Mouse (Mus musculus) right cerebral cortex, postnatal 36 days (tissue): Measurements from ENCODE around the gene Ptpa.

Experiments
- DNase-seq, 2 experiments: peaks; one replicate each; pipeline ENCODE4 v3.0.0; 2022; ENCODE audit warnings: low spot score in 2 of 2, mixed read lengths in 1 of 2

Gene Ptpa

DNA sequence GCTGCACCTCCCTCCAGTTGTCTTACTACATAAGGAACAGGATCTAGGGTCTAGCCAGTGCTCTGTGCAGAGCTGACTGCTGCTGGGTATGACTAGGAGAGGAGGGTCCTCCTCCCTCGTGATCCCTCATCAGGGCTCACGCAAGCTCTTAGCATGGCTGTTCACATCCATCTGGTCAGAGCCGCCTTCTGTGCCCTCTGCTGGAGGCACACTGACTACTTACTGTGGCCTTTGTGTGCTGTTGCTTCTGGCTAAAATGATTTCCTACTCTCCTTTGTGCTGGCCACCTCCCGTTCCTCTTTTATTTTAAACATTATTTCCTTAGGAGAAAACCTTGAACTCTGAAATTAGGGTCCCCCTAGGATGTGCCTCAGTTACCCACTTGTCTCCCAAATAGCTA, 21.0 kb downstream of the Ptpa start:
- no peak for DNase-seq

DNA sequence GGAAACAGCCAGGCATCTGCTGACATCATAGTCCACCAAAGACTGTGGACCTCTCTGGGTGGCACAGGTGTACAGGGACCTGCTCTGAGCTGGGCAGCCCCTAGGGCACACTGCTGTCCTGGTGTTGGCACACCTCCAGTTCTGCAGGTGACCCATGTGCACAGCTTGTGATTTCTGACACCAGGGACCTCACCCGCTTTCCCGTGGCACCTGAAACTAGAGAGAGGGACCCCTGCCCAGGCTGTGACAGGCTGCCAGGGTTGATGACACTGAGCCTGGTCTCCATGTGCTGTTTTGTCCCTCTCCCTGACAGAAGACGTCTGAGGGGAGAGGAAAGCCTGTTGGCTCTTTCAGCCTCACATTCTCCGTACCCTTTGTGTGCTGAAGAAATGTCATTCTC, 22.0 kb downstream of the Ptpa start:
- DNase-seq, result no peak

DNA sequence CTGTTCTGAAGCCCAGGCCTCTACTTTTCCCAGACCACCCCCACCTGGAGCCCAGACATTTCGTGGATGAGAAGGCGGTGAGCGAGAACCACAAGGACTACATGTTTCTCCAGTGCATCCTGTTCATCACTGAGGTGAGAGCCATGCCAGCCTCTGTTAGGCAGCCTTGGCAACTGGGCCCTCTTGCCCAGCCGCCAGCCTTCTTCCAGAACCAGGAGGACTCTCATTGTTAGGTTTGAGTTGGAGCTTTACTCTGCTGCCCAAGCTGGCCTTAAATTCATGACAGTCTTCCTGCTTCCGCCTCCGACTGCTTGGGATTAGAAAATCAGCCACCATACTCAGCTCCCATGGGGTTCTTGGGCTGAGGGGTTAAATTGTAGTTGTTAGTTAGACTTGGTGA, 23.8 kb downstream of the Ptpa start:
- no peak for DNase-seq

DNA sequence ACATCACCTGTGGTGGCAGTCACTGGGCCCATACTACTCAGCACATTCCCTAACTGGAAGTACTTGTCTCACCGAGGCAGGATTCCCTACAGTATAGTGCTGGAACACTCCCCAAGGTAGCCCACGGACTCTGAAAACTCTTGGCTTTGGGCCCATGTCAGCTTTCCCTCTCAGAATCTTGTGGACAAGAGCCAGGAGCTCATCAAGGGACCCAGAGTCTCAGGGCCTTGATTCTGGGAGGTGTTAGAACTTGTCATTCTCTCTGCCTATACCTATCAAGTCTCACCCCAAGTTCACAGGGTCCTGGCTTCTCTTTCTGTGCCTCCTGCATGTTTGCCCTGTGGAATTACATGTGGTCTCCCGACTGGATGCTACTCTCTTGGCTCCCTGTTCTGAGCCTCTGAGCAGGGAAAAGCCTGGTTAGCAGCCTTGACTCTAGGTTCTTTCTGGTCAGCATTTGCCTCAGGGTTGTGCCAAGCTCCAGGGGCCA, 24.4 kb downstream of the Ptpa start:
- no peak for DNase-seq

DNA sequence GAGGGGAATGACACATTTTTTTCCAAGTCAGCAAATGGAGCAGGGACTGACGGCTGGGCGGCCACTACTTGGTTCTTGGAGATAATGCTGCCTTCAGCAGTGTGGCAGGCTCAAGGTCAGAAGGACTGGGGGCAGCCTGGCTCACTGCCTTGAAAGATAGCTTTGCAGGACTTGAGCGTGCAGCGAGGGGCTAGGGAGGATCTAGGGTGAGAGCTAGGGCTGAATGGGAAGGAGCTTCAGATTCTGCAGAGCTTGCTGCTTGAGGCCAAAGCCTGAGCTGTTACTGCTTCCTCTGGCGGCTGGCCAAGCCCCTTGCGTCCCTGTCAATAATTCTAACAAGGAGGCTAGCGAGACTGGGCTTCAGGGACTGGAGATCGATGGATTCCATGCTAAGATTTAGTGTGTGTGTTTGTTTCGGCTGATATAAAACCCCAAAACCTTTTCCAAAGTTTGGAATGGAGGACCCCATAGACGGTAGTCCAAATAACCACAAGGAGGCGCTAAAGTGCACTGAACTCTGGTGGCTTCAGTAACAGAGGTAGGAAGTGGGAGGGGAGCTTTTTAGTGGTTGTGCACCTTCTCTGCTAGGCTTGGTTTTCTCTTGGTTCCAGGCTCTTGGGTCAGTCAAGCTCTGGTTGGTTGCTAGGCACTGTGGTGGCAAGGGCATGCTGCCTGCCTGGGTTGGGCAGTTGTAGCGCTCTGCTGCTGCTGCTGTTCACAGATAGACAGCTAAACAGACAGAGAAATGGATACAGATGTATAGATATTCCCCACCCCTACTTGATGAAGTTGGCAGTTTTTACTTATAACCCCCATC, 25.1 kb downstream of the Ptpa start:
- peak; percentile 33 to 51 for DNase-seq

DNA sequence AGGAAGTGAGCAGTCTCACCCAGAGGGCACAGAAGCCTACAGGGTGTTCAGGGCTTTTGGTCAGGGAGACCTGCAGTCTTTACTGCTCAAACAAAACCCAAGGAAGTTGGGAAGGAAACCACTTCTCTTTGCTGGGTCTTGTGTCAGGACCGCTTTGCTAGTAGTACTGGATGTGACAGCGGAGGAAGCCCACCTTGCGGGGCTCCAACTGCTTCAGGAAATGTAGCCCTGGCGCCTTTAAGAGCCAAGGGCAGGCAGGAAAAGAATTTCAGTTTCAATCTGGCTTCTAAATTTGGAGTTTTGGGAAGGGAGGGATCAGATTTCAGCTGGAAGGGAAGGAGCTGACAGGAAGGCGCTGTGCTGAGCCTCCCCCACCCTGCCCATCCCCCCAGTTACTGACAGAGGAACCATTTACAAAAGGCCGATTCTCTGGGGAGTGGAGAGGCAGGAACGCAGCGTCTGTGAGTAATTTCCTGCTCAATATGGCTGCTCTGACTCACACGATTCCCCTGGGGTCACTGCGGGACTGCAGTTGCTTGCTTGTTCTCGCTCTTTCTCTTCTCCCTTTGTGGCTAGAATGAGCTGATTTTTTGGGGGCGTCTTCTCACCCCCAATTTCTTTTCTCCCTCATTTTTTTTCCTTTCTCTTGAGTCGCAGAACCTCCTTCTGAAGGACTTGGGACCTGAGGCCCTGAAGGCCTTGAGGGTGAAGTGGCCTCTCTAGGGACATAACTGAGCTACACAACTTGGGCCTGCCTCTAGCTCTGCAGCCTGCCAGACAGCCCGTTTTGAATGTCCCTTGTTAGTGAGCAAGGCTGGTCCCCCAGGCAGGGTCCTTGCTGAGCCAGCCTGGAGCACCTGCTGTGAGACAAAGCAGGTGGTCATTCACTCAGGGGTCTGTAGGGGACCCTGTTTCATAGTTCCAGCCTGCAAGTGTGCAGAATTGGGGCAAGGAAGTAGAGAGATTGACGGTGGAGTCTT, 26.0 kb downstream of the Ptpa start:
- DNase-seq, result peak; percentile 66 to 78

DNA sequence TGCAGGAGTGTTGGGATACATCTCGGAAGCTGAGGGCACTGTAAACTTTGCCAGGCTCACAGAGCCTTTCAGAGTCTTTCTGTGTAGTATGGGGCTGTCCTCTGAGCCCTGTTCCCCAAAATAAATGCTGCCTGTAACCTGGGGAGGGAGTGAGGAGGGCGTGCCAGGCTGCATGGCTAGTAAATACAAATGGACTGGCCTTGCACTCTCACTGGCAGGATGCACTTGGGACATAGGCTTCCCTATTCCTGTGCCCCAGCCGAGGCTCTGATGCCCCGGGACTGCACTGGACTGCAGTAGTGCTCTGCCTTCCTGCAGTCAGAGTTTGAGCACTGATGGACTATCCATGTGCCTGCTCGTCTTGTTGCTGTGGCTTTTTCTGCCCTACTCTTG, 26.7 kb downstream of the Ptpa start:
- no peak for DNase-seq

DNA sequence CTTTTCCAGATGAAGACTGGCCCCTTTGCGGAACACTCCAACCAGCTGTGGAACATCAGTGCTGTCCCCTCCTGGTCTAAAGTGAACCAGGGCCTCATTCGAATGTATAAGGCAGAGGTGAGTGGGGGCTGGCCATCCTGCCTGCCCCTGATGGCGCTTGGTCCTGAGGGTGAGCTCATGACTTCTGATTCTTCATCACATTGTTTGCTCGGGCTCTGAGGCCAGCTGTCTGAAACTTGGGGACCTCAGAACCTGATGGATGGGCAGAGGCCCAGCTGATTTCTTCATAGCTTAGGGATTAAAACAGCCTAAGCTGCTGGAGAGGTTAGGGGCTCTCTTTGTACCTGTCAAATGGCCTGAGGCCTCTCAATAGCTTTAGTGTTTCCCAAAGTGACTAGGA, 27.4 kb downstream of the Ptpa start:
- DNase-seq, result no peak

DNA sequence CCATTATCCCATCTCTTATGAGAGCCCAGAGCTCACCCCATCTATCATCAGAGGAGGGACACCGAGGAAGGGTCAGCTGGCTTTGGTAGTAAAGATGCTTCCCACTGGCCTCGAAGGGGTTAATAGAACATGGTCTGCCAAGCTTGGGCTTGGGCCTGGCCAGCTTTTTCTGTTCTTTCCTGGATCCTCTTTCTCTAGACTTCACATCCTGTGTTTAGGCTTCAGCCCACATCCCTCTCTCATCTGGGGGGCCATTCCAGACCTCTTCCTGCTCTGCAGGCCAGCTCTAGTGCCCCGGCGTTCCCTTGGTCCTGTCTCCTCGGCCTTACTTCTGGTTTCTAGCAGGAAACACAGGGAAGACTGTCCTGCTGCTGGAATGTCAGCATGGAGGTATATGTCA, 28.2 kb downstream of the Ptpa start:
- no peak for DNase-seq

DNA sequence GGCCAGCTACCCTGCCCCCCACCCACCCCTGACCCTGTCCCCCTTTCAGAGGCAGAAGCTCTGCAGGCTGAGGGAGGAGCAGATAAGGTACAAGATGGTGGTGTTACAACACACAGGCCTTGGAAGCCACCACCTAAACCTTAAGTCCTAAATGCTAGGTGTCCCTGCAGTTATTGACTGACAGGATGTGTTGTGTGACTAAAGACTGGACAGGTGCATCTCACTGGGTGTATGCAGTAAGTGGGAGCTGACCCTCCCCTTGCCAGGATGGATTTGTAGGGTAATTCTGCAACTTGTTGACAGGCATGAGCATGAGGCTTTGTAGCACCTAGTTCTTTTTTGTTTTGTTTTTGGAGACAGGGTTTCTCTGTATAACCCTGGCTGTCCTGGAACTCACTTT, 28.6 kb downstream of the Ptpa start:
- no peak for DNase-seq

DNA sequence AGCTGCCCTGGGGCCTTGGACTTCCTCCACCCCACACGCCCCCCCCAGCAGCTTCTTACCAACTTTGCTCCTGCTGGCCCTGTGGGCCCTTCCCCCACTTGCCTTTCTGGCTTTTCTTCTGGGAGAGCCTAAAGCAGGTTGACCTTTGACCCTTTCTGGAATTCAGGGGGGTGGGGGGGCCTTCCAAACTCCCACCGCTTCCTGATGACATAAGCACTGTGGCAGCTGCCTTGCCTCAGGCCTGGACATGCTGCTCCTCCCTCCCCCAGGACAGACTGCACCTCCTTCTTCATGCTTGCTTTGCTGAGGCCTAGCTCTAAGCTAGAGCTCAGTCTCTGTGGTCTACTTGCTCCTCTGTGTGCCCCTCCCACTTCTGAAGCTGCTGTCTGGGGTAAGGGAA, 29.5 kb downstream of the Ptpa start:
- no peak for DNase-seq

DNA sequence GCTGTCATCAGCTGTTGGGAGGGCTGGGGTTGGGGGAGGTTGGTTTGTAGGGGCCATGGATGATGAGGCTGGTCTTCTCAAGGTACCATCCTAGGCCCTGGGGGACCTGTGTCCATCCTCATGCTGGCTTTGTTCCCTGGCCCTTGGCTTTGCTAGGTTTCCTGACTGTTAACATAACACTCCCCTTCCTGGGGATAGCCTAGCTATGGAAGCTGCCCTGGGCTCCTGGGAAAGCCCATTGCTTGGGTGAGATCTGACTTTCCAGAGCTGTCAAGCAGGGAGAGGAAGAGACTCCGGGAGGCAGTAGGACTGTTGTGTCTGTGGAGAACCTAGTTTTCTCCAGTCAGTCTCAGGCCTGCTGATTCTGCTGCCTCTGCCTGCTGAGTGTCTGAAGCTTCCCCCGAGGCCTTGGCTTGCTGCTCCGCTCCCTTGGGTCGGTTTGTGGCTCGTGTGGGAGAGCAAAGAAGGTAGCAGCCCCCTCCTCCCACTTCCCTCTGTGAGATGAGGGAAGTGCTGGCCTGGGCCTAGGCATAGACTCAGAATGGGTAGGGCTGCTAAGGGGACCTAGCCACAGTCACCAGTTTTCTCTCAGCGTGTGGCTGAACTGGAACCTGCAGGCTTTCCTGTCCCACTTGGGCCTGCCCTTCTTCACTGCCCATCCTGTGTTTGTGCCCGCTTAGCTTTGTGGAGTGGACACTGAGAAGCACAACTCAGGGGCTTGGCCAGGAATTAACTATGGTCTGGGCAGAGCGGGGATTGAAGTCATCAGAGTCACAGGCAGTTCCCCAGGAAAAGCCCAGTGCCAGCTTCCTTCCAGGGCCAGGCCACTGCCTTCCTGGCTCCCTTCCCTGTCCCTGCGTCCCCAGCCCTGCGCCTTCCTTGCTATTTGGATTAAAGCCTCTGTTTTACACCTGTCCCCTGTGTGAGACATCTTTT, 31.3 kb downstream of the Ptpa start:
- no peak for DNase-seq

DNA sequence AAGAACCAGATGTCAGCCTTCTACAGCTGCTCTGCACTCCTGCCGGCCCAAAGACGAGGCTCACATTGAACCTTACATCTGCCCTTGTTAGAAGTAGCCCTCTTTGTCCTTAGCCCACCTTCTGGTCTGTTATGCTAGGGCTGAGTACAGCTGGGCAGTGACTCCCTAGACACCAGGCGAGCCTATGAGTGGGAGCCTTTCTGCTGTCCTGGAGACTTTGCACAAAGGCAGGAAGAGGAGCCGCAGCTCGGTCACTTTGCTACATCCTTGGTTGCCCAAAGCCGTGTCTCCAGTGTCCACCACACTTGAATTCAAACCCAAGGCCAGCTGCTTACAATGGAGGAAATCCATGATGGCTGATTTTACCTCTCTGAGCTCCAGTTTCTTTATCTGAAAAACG, 32.5 kb downstream of the Ptpa start:
- DNase-seq, result no peak

DNA sequence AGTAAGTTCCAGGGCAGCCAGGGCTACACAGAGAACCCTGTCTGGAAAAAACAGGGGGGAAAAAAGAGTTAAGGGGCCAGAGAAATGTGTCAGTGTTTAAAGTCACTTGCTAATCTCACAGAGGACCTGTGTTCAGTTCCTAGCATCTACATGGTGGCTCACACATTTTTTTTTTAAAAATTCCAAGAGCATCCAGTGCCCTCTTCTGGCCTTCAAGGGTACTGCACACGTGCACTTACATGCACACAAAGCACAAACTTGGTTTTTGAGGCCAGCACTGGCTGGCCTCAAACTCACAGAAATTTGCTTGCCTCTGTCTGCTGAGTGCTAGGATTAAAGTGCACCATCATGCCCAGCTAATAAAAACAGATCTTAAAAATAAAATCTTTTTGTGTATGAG, 34.7 kb downstream of the Ptpa start:
- no peak for DNase-seq

DNA sequence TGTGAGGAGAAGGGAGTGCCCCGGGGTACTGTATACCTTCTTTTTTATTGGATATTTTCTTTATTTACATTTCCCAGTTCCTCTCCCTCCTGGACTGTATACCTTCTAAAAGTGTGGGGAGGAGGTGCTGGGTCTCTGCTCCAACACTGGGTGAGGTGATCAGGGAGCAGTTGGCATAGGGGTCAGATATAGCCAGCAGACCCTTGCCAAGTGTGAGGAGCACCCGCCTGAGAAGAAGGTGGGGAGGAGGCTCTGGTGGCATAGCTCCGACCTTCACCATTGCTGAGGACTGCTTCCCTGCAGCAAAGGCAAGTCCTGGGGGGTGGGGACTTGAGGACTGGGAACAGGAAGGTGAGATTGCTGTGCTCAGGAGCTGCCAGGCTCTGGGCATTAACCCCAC, 35.7 kb downstream of the Ptpa start:
- DNase-seq, result no peak

DNA sequence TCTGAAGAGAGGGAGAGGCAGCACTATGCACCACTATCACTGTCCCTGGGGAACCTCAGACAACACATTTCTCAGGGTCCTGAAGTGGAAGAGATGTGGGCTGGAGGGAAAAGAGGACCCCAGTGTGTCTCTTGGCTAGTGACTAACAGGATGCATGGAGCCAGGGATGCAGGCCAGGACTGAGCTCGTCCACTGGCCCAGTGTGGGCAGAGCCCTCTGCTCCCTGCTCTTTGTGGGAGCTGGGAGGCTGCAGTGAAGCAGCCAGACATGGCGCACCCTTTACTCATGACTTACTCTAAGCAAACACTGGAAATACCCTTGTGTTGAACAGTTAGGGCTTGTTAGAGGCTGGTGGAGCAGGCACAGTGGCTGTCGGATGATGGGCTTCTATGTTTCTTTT, 37.7 kb downstream of the Ptpa start:
- DNase-seq, result no peak

DNA sequence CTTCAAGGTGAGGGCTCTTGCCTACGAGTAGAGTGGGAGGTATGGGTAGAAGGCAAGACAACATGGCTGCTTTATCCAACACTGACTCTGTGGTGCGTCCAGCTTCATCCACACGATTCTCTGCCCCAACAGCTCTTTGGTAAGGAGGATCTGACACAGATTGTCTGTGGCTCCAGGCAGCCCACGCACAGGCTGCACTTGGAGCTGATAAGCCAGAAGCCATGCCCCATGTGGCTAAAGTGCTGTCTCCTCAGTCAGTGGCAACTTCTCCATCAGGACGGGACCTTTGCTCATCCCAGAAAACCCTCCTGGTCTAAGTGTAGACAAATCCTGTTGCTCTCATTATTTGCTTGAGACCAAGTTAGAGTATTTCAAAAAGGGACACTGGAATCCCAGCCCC, 38.7 kb downstream of the Ptpa start:
- DNase-seq, result no peak

DNA sequence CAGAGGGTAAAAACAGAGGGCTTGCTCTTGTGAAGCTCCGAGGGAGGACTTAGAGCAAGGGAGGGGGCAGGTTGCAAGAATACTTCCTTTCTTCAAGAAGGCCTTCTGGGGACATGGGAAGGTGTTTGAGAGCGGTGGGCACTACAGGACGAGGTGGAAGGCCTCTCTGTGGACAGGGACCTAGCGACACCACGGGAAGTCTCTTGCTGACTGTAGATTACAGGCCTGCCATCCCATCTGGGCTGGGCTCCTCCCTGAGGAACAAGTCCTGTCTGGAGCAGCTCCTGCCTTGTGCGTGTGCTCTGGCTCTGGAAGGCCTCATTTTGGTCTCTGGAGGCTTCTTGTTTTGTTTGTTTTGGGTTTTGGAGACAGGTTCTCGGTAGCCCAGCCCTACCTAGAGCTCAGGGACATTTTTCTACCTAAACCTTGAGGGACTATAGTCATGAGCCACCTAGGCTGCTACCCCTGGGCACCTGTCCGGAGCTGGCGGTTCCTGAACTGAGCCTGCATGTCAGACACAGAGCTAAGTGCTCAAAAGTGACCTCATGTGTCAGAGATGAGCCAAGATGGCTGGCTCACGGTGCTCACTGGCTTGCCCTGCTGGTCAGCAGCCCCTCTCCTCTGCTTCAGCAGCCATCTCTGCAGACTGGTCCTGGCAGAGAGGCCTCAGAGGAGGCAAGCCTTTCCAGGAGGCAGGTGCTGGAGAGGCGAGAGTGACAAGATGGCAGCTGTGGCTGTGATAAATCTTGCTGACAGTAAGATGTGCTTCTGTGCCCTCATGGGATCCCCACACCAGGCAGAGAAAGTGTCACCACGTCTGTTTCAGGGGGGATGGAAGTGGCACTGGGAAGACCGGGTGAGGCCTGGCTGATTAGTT, 40.5 kb downstream of the Ptpa start:
- DNase-seq, result no peak

DNA sequence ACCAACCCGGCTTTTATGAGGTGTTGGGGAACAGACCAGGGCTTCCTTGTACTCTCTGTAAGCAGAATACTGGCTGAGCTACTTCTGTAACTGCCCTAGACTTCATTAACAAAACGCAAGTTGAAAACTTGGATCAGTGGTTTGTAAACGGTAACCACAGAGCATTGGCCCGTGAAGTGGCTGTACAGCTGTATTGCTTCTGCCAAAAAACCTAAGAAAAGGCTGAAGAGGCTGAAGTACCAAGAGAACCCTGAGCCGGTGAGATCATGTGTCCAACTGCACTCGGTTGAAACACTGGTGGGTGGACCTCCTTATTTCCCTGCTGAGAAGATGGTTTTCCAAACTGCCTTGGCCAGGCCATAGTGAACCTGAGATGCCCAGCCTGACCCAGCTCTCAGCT, 42.5 kb downstream of the Ptpa start:
- no peak for DNase-seq

DNA sequence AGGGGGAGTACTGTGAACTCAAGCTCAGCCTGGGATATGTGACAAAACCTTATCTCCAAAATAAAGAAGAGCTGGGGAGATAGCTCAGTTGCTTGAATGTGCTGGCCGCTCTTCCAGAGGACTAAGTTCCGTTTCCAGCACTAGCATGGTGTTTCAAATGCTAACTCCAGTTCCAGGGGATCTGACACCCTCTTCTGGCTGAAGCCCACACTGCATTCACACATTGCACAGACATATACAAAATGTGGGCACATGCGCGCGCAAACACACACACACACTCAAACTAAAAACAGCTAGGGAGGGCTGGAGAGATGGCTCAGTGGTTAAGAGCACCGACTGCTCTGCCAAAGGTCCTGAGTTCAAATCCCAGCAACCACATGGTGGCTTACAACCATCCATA, 43.4 kb downstream of the Ptpa start:
- DNase-seq, result no peak

DNA sequence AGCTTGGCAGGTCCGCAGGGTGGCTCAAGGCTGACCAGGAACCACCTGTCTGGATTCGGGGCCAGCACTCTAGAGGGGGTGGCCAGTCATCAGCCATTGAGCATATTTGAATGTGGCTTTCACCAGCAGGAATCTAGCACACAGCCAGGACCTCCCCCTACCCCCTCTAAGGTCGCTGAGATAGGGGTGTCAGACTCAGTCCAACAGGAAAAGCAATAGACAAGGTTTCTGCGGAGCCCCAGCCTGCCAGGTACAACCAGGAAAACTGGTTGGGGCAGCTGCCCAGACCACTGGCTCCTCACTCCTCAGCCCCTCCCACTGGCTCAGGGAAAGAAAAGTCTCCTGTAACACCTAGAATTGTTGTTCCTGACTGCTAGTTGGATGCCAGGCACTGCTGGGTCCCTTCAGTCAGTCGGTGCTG, 47.5 kb downstream of the Ptpa start:
- DNase-seq, result no peak
